Mouse (Mus musculus): Measurements from ENCODE around the gene Mrpl55. TPM values are rescaled to one million over a fixed set of nuclear protein-coding genes. Genes with fewer than 3 reads are reported as not detected.
A peak's percentile ranks its signal among the peaks of the same experiment; 100 is the strongest.

Mrpl55 gene
- polyA plus RNA-seq, 1 experiment from 2014 or later, result 89.8 TPM

DNA sequence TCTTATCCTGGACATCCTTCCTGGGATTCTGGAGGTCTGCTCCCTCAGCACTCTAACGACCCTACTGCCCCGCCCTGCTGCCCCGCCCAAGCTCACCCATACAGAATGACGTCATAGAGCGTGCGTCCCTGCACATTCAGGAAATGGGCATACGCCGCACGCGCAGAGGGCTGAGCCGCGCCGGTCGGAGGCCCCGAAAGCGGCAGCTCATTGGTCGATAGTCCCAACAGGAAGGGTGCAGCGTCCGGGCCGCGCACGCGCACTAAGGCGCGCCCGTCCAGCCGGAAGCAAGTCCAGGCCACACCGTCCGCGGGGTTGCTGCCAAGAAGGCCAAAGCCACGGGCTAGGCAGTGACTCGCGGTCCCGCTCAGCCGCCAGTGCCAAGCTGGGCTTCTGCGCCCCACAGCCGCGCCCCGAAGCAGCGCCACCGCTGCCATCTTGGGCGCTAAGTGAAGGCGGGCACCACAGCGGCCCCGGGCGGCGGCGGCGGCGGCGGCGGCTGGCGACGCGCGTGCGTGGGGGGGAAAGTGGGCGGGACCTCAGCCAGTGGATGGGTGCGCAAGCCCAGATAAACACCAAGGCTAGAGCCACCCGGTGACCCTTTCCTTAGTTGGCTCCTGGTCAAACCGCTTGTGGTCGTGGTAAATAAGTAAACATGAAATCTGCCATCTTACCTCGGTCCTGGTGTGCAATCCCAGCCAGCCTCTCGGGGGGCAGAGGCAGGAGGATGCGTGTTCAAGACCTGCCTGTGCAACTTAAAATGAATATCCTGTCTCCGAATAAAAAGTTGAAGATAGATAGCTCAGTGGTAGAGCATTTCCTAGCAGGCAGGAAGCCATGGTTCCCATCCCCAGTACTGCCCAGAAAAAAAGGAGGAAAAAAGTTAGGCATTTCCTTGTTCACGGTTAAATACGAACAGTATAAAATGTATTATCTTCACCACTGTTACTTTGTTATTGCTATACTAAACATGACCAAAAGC, 38.7 kb upstream of the Mrpl55 start, which contains the start of gene Iba57:
TSS of gene Iba57 (minus strand) at position 485 of the 982 bp plus-strand sequence.
- H3K27me3 ChIP-seq (ENCODE audit: control insufficient read depth, insufficient read depth, low read length), result no peaks in the 10 kb centered on the region
- H3K4me3 ChIP-seq (ENCODE audit: low read depth, low read length), result peak within 1 kb of the TSS; percentile 79
- no peaks in the 10 kb centered on the region for H3K9me3 ChIP-seq (replicated peaks; ENCODE audit: control insufficient read depth, low read length)
- peak within 1 kb of the TSS; percentile 88 for H3K9ac ChIP-seq (replicated peaks; ENCODE audit: low read length)
- DNase-seq (ENCODE audit: low spot score) (peak; percentile 98), ATAC-seq (replicated peaks; ENCODE audit: insufficient number of reproducible peaks, low FRiP score, low TSS enrichment, low read depth) (peak; percentile 98)
- WGBS, result 3% methylated on average over 67 of the region's 68 CpGs
- H3K27ac ChIP-seq (replicated peaks; ENCODE audit: low read depth, low read length), result peak within 1 kb of the TSS; percentile 89
- H3K36me3 ChIP-seq (replicated peaks; ENCODE audit: control insufficient read depth, insufficient read depth, low read depth, low read length), result no peaks in the 10 kb centered on the region
- H3K4me2 ChIP-seq (ENCODE audit: low read depth, low read length), result peak within 1 kb of the TSS; percentile 41
- H3K4me1 ChIP-seq (ENCODE audit: control insufficient read depth, insufficient read depth, low read length), result no peaks in the 10 kb centered on the region

DNA sequence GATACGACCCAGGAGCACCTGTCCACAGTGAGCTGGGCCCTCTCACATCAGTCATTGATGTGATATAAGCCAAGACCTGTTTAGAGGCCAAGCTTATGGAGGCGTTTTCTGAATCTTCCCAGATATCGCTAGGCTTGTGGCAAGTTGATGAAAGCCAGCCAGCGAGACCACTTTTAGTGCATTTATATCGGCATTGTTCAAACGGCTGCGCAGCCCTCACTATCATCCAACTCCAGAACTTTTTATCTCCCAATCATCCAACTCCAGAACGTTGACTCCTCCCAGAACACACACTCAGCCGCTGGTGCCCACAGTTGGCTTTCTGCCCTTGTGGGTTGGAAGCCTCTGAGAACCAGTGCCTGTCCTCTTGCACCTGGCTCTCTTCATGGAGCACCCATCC, 37.9 kb upstream of the Mrpl55 start:
- Histone ChIP-seq H3K27ac (replicated peaks; ENCODE audit: low read depth, low read length) (peak overlapping the region; percentile 89; the same call in 1 of the 2 replicates), H3K4me2 (ENCODE audit: low read depth, low read length) (no peak overlapping the region), H3K36me3 (replicated peaks; ENCODE audit: control insufficient read depth, insufficient read depth, low read depth, low read length) (no peaks in the 10 kb centered on the region), H3K4me3 (ENCODE audit: low read depth, low read length) (no peak overlapping the region), H3K9ac (replicated peaks; ENCODE audit: low read length) (no peak overlapping the region), H3K9me3 (replicated peaks; ENCODE audit: control insufficient read depth, low read length) (no peaks in the 10 kb centered on the region), H3K4me1 (ENCODE audit: control insufficient read depth, insufficient read depth, low read length) (no peaks in the 10 kb centered on the region), H3K27me3 (ENCODE audit: control insufficient read depth, insufficient read depth, low read length) (no peaks in the 10 kb centered on the region)
- ATAC-seq (replicated peaks; ENCODE audit: insufficient number of reproducible peaks, low FRiP score, low TSS enrichment, low read depth) (no peak), DNase-seq (ENCODE audit: low spot score) (no peak)
- 89% methylated on average over 9 of the region's 9 CpGs for WGBS

DNA sequence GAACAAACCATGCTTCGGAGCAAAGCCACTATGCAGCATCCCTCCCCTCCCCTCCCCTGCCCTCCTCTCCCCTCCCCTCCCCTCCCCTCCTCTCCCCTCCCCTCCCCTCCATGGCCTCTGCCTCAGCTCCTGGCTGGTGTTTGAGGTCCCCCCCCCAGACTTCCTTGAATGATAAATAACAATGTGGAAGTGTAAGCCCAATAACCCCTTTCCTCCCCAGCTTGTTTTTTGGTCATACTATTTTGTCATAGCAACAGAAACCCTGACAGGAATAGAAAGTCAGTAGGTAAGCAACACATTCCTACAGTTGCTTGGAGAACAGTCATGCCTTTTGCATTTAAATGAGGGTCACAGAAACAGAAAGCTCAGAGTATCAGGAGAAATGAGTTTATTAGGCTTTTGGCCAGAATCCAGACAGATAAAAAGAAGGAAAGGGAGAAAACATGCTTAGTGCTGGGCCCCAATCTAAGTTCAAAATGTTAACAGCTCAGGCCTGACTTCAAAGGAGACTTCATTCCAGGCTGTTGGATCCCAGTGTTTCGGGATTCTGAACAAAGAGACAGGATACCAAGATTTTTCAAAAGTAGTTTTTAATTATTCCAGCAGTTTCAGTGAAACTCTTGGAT, 36.6 kb upstream of the Mrpl55 start:
- 74% methylated on average over 2 of the region's 2 CpGs for WGBS
- no peaks in the 10 kb centered on the region for H3K4me1 ChIP-seq (ENCODE audit: control insufficient read depth, insufficient read depth, low read length)
- H3K4me3 ChIP-seq (ENCODE audit: low read depth, low read length), result no peak overlapping the region
- no peaks in the 10 kb centered on the region for H3K36me3 ChIP-seq (replicated peaks; ENCODE audit: control insufficient read depth, insufficient read depth, low read depth, low read length)
- no peak overlapping the region for H3K9ac ChIP-seq (replicated peaks; ENCODE audit: low read length)
- ATAC-seq (replicated peaks; ENCODE audit: insufficient number of reproducible peaks, low FRiP score, low TSS enrichment, low read depth) (no peak), DNase-seq (ENCODE audit: low spot score) (no peak)
- no peak overlapping the region for H3K4me2 ChIP-seq (ENCODE audit: low read depth, low read length)
- no peaks in the 10 kb centered on the region for H3K27me3 ChIP-seq (ENCODE audit: control insufficient read depth, insufficient read depth, low read length)
- no peak overlapping the region for H3K27ac ChIP-seq (replicated peaks; ENCODE audit: low read depth, low read length)
- no peaks in the 10 kb centered on the region for H3K9me3 ChIP-seq (replicated peaks; ENCODE audit: control insufficient read depth, low read length)

DNA sequence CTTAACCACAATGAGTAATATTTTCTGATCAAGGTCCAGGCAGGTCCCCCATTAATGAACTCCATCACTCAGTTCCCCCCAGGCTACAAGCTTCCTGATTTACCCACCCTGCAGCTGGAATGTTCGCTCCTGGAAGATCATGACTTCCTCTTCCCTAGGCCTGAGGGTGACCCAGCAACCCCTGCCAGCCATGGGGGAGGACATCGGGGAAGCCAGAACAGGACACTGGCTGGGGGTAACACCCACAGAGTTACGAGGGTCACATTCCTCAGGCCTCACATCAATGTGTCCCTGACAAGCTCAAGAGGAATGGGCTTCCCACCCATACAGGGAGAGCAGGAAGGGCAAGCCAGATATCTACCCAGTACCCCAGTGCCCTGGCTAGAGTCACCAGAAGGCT, 32.5 kb upstream of the Mrpl55 start:
- WGBS, result 48% methylated on average over 3 of the region's 3 CpGs
- Histone ChIP-seq H3K4me1 (ENCODE audit: control insufficient read depth, insufficient read depth, low read length) (no peaks in the 10 kb centered on the region), H3K36me3 (replicated peaks; ENCODE audit: control insufficient read depth, insufficient read depth, low read depth, low read length) (no peaks in the 10 kb centered on the region), H3K27ac (replicated peaks; ENCODE audit: low read depth, low read length) (no peak overlapping the region), H3K27me3 (ENCODE audit: control insufficient read depth, insufficient read depth, low read length) (peaks cover 6% of the 10 kb centered on the region), H3K9ac (replicated peaks; ENCODE audit: low read length) (no peak overlapping the region; the same call in 1 of the 2 replicates), H3K4me2 (ENCODE audit: low read depth, low read length) (no peak overlapping the region), H3K9me3 (replicated peaks; ENCODE audit: control insufficient read depth, low read length) (no peaks in the 10 kb centered on the region), H3K4me3 (ENCODE audit: low read depth, low read length) (no peak overlapping the region)
- no peak for DNase-seq (ENCODE audit: low spot score)
- ATAC-seq (replicated peaks; ENCODE audit: insufficient number of reproducible peaks, low FRiP score, low TSS enrichment, low read depth), result no peak

DNA sequence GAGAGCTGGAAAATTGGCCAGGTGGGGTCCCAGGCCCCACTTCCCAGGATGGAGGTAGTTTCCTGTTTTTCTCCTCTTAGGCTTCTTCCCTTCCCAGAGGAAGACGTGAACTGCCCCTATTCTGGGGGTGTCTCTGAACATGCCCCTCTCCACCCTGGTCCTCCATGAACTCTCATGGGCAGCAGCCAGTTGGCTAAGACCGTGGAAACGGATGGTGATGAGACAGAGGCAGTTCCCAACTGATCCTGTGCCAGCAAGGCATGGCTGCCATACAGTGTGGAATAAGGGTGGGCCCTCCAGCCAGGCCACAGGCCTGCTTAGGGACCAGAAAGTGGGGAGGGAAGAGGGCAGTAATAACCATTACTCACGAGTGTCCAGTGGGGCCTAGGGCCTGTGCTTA, 31.7 kb upstream of the Mrpl55 start:
- WGBS, result 77% methylated on average over 4 of the region's 4 CpGs
- Histone ChIP-seq H3K4me3 (ENCODE audit: low read depth, low read length) (no peak overlapping the region), H3K36me3 (replicated peaks; ENCODE audit: control insufficient read depth, insufficient read depth, low read depth, low read length) (no peaks in the 10 kb centered on the region), H3K4me1 (ENCODE audit: control insufficient read depth, insufficient read depth, low read length) (no peaks in the 10 kb centered on the region), H3K9me3 (replicated peaks; ENCODE audit: control insufficient read depth, low read length) (no peaks in the 10 kb centered on the region), H3K9ac (replicated peaks; ENCODE audit: low read length) (no peak overlapping the region), H3K27me3 (ENCODE audit: control insufficient read depth, insufficient read depth, low read length) (peaks cover 13% of the 10 kb centered on the region), H3K27ac (replicated peaks; ENCODE audit: low read depth, low read length) (no peak overlapping the region), H3K4me2 (ENCODE audit: low read depth, low read length) (no peak overlapping the region)
- ATAC-seq (replicated peaks; ENCODE audit: insufficient number of reproducible peaks, low FRiP score, low TSS enrichment, low read depth), result no peak
- no peak for DNase-seq (ENCODE audit: low spot score)

DNA sequence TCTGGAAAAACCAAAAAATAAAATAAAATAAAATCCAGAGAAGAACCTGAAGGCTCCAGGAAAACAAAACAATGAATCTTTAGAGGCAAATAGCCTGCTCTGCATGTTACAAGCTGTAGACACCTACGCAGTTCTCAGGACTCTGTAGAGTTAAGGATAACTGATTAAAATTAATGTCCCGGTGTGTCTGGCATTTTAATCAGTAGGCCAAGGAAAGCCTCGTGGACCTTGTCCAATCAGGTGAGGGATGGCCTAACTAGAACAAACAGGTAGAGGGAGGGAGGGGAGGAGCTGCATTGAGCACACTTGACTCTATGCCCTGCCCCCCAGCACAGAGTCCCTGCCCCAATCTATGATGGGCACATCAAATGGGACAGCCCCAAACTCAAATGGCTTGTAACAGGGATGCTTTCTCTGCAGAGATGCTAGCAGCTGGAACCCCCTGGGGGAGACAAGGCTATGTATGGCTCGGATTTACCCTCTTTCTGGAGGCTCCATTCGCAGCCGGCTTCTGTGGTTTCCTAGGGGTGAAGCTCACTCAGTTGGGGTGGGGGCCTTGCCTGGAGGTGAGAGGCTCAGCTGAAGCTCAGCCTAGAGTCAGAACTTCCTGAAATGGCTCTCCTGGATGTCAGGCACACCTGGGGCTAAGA, 28.0 kb upstream of the Mrpl55 start:
- Histone ChIP-seq H3K4me1 (ENCODE audit: control insufficient read depth, insufficient read depth, low read length) (0 out of 2 replicates have a peak, but pooled peaks cover 2% of the 10 kb centered on the region), H3K4me3 (ENCODE audit: low read depth, low read length) (no peak overlapping the region), H3K36me3 (replicated peaks; ENCODE audit: control insufficient read depth, insufficient read depth, low read depth, low read length) (no peaks in the 10 kb centered on the region), H3K9ac (replicated peaks; ENCODE audit: low read length) (no peak overlapping the region), H3K27ac (replicated peaks; ENCODE audit: low read depth, low read length) (no peak overlapping the region), H3K9me3 (replicated peaks; ENCODE audit: control insufficient read depth, low read length) (no peaks in the 10 kb centered on the region), H3K27me3 (ENCODE audit: control insufficient read depth, insufficient read depth, low read length) (peaks cover 43% of the 10 kb centered on the region), H3K4me2 (ENCODE audit: low read depth, low read length) (no peak overlapping the region)
- DNase-seq (ENCODE audit: low spot score) (no peak), ATAC-seq (replicated peaks; ENCODE audit: insufficient number of reproducible peaks, low FRiP score, low TSS enrichment, low read depth) (no peak)
- WGBS, result 67% methylated on average over 6 of the region's 6 CpGs

DNA sequence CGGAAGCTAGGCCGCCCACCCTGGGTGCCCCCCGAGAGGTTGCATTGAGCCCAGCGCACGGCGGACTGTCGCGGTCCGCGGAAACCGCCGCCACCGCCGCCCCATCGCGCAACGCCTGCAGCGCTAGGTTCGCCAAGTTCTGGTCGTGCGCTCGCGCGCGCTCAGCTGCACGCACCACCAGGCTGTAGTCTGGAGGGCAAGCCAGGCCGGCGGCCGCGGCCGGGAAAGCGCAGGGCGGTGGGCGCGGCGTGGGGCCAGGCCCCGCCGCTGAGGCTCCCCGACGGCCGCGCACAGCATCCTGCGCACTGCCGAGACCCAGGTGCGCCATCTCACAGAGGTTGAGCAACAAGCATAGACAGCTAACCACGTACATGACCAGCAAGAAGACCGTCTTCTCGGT, 25.8 kb upstream of the Mrpl55 start:
- H3K9me3 ChIP-seq (replicated peaks; ENCODE audit: control insufficient read depth, low read length), result no peaks in the 10 kb centered on the region
- 4% methylated on average over 48 of the region's 48 CpGs for WGBS
- peaks cover 43% of the 10 kb centered on the region for H3K27me3 ChIP-seq (ENCODE audit: control insufficient read depth, insufficient read depth, low read length)
- no peak overlapping the region for H3K27ac ChIP-seq (replicated peaks; ENCODE audit: low read depth, low read length)
- no peak for ATAC-seq (replicated peaks; ENCODE audit: insufficient number of reproducible peaks, low FRiP score, low TSS enrichment, low read depth)
- DNase-seq (ENCODE audit: low spot score), result no peak
- H3K9ac ChIP-seq (replicated peaks; ENCODE audit: low read length), result no peak overlapping the region
- peak overlapping the region; percentile 7; the same call in 1 of the 2 replicates for H3K4me2 ChIP-seq (ENCODE audit: low read depth, low read length)
- no peaks in the 10 kb centered on the region for H3K36me3 ChIP-seq (replicated peaks; ENCODE audit: control insufficient read depth, insufficient read depth, low read depth, low read length)
- peak overlapping the region; percentile 5; the same call in 1 of the 2 replicates for H3K4me3 ChIP-seq (ENCODE audit: low read depth, low read length)
- 0 out of 2 replicates have a peak, but pooled peaks cover 2% of the 10 kb centered on the region for H3K4me1 ChIP-seq (ENCODE audit: control insufficient read depth, insufficient read depth, low read length)

Data from embryonic facial prominence, embryonic 11.5 days (tissue).